Mouse (Mus musculus): ENCODE data around the gene Tm9sf2.

GRCm38 (mm10) chr14:122157738-122158137, 50.9 kb downstream of the Tm9sf2 start:
- TF ChIP-seq CTCF (IDR thresholded peaks at IDR 0.05; ENCODE audit: low read depth) (no peak), EP300 (IDR thresholded peaks at IDR 0.05; ENCODE audit: low read depth) (no peak)

All from liver, embryonic 14.5 days (tissue).